Mouse (Mus musculus): Measurements from ENCODE around the gene Spint2. TPM values are rescaled to one million over a fixed set of nuclear protein-coding genes. Genes with fewer than 3 reads are reported as not detected.
A peak's percentile ranks its signal among the peaks of the same experiment; 100 is the strongest.
"Not testable (repeated sequence)": the region's sequence is repeated elsewhere in the genome, so short reads cannot be mapped to it uniquely, and the experiment has no call there.

Gene Spint2
- polyA plus RNA-seq, 1 experiment from 2014 or later = 23.8 TPM

- H3K9ac ChIP-seq (replicated peaks) = no peak overlapping the region; the same call in 1 of the 2 replicates
- no peak overlapping the region for H3K27ac ChIP-seq (replicated peaks)
- H3K9me3 ChIP-seq = no peaks in the 10 kb centered on the region
- H3K27me3 ChIP-seq = peaks cover 25% of the 10 kb centered on the region
- H3K4me3 ChIP-seq = peak overlapping the region; percentile 21; the same call in 1 of the 2 replicates
- peaks cover 14% of the 10 kb centered on the region for H3K4me1 ChIP-seq
- WGBS = 27% methylated on average over 16 of the region's 16 CpGs
- peaks cover 26% of the 10 kb centered on the region for H3K36me3 ChIP-seq
- 0 out of 2 replicates have a peak, but pooled peaks have one; percentile 54 for ATAC-seq (ENCODE audit: low FRiP score, low read depth)
- H3K4me2 ChIP-seq (replicated peaks) = peak overlapping the region; percentile 44
Observed at GRCm38 (mm10) chr7:29247314-29247700, 34.4 kb downstream of the Spint2 start.

- H3K27me3 ChIP-seq = peaks cover 25% of the 10 kb centered on the region
- peaks cover 14% of the 10 kb centered on the region for H3K4me1 ChIP-seq
- no peak for ATAC-seq (ENCODE audit: low FRiP score, low read depth)
- H3K9me3 ChIP-seq = no peaks in the 10 kb centered on the region
- H3K36me3 ChIP-seq = peaks cover 26% of the 10 kb centered on the region
- no peak overlapping the region for H3K4me2 ChIP-seq (replicated peaks)
- H3K27ac ChIP-seq (replicated peaks) = no peak overlapping the region
- WGBS = 87% methylated on average over 21 of the region's 21 CpGs
- H3K4me3 ChIP-seq = no peak overlapping the region
- H3K9ac ChIP-seq (replicated peaks) = no peak overlapping the region; the same call in 1 of the 2 replicates
Observed at GRCm38 (mm10) chr7:29246619-29247313, 34.9 kb downstream of the Spint2 start.

- H3K9ac ChIP-seq (replicated peaks) = no peak overlapping the region
- H3K4me1 ChIP-seq = peaks cover 14% of the 10 kb centered on the region
- WGBS = 89% methylated on average over 5 of the region's 5 CpGs
- peaks cover 25% of the 10 kb centered on the region for H3K27me3 ChIP-seq
- H3K36me3 ChIP-seq = peaks cover 26% of the 10 kb centered on the region
- no peak overlapping the region for H3K4me3 ChIP-seq
- H3K4me2 ChIP-seq (replicated peaks) = no peak overlapping the region
- no peaks in the 10 kb centered on the region for H3K9me3 ChIP-seq
- ATAC-seq (ENCODE audit: low FRiP score, low read depth) = no peak
- H3K27ac ChIP-seq (replicated peaks) = no peak overlapping the region
Observed at GRCm38 (mm10) chr7:29246015-29246414, 35.7 kb downstream of the Spint2 start.

GRCm38 (mm10) chr7:29244732-29245416 lies 36.8 kb downstream of the Spint2 start:
- Histone ChIP-seq H3K4me2 (replicated peaks) (no peak overlapping the region), H3K27ac (replicated peaks) (no peak overlapping the region), H3K36me3 (peaks cover 26% of the 10 kb centered on the region), H3K9me3 (no peaks in the 10 kb centered on the region), H3K27me3 (peaks cover 25% of the 10 kb centered on the region), H3K4me3 (no peak overlapping the region), H3K9ac (replicated peaks) (no peak overlapping the region), H3K4me1 (peaks cover 14% of the 10 kb centered on the region)
- WGBS = 81% methylated on average over 7 of the region's 7 CpGs
- no peak for ATAC-seq (ENCODE audit: low FRiP score, low read depth)

GRCm38 (mm10) chr7:29238019-29238967 lies 43.4 kb downstream of the Spint2 start, which contains the start of gene Yif1b:
Yif1b (plus strand) TSS chr7:29238329.
- Histone ChIP-seq H3K9ac (replicated peaks) (peak within 1 kb of the TSS; percentile 75), H3K27me3 (peaks cover 13% of the 10 kb centered on the region), H3K9me3 (no peaks in the 10 kb centered on the region), H3K4me2 (replicated peaks) (peak within 1 kb of the TSS; percentile 74), H3K27ac (replicated peaks) (peak within 1 kb of the TSS; percentile 74), H3K36me3 (no peaks in the 10 kb centered on the region), H3K4me3 (peak within 1 kb of the TSS; percentile 66), H3K4me1 (peaks cover 13% of the 10 kb centered on the region)
- 1% methylated on average over 60 of the region's 60 CpGs for WGBS
- peak; percentile 98 for ATAC-seq (ENCODE audit: low FRiP score, low read depth)

GRCm38 (mm10) chr7:29237596-29237995 lies 44.1 kb downstream of the Spint2 start:
- peak; percentile 16; the same call in 1 of the 2 replicates for ATAC-seq (ENCODE audit: low FRiP score, low read depth)
- Histone ChIP-seq H3K4me2 (replicated peaks) (peak overlapping the region; percentile 74), H3K4me1 (peaks cover 13% of the 10 kb centered on the region), H3K27me3 (peaks cover 20% of the 10 kb centered on the region), H3K4me3 (peak overlapping the region; percentile 66), H3K27ac (replicated peaks) (peak overlapping the region; percentile 74), H3K9ac (replicated peaks) (peak overlapping the region; percentile 43; the same call in 1 of the 2 replicates)
- WGBS = 32% methylated on average over 6 of the region's 6 CpGs
- not testable (repeated sequence) for H3K9me3 ChIP-seq, H3K36me3 ChIP-seq

GRCm38 (mm10) chr7:29236593-29236992 lies 45.1 kb downstream of the Spint2 start:
- Histone ChIP-seq H3K27me3 (peaks cover 30% of the 10 kb centered on the region), H3K36me3 (no peaks in the 10 kb centered on the region), H3K27ac (replicated peaks) (no peak overlapping the region), H3K9ac (replicated peaks) (no peak overlapping the region), H3K4me2 (replicated peaks) (no peak overlapping the region), H3K9me3 (no peaks in the 10 kb centered on the region), H3K4me1 (peaks cover 19% of the 10 kb centered on the region), H3K4me3 (no peak overlapping the region)
- no peak for ATAC-seq (ENCODE audit: low FRiP score, low read depth)
- 88% methylated on average over 4 of the region's 4 CpGs for WGBS

- H3K9ac ChIP-seq (replicated peaks) = no peak overlapping the region
- H3K27me3 ChIP-seq = peaks cover 49% of the 10 kb centered on the region
- no peaks in the 10 kb centered on the region for H3K9me3 ChIP-seq
- H3K4me3 ChIP-seq = no peak overlapping the region
- ATAC-seq (ENCODE audit: low FRiP score, low read depth) = no peak
- no peaks in the 10 kb centered on the region for H3K36me3 ChIP-seq
- no peak overlapping the region for H3K4me2 ChIP-seq (replicated peaks)
- no peak overlapping the region for H3K27ac ChIP-seq (replicated peaks)
- peaks cover 19% of the 10 kb centered on the region for H3K4me1 ChIP-seq
- 74% methylated on average over 5 of the region's 5 CpGs for WGBS
Observed at GRCm38 (mm10) chr7:29234661-29235060, 47.1 kb downstream of the Spint2 start.

GRCm38 (mm10) chr7:29233745-29234144 lies 48.0 kb downstream of the Spint2 start:
- peaks cover 58% of the 10 kb centered on the region for H3K27me3 ChIP-seq
- no peak overlapping the region for H3K4me2 ChIP-seq (replicated peaks)
- H3K9me3 ChIP-seq = no peaks in the 10 kb centered on the region
- WGBS = 80% methylated on average over 6 of the region's 6 CpGs
- no peak overlapping the region for H3K9ac ChIP-seq (replicated peaks)
- peaks cover 10% of the 10 kb centered on the region for H3K4me1 ChIP-seq
- no peak overlapping the region for H3K27ac ChIP-seq (replicated peaks)
- H3K36me3 ChIP-seq = no peaks in the 10 kb centered on the region
- no peak for ATAC-seq (ENCODE audit: low FRiP score, low read depth)
- no peak overlapping the region for H3K4me3 ChIP-seq

- H3K27me3 ChIP-seq = peaks cover 58% of the 10 kb centered on the region
- H3K36me3 ChIP-seq = no peaks in the 10 kb centered on the region
- peak within 1 kb of the TSS; percentile 52; the same call in 1 of the 2 replicates for H3K9ac ChIP-seq (replicated peaks)
- peak within 1 kb of the TSS; percentile 65 for H3K4me2 ChIP-seq (replicated peaks)
- H3K9me3 ChIP-seq = no peaks in the 10 kb centered on the region
- ATAC-seq (ENCODE audit: low FRiP score, low read depth) = no peak
- peak within 1 kb of the TSS; percentile 41 for H3K4me3 ChIP-seq
- peaks cover 7% of the 10 kb centered on the region for H3K4me1 ChIP-seq
- 2% methylated on average over 62 of the region's 62 CpGs for WGBS
- no peak within 1 kb of the TSS for H3K27ac ChIP-seq (replicated peaks)
Observed at GRCm38 (mm10) chr7:29232247-29233013, 49.3 kb downstream of the Spint2 start, which contains the start of gene Kcnk6. Kcnk6 (minus strand) TSS chr7:29232515.

- peaks cover 58% of the 10 kb centered on the region for H3K27me3 ChIP-seq
- H3K4me3 ChIP-seq = no peak overlapping the region; the same call in 1 of the 2 replicates
- no peak overlapping the region for H3K4me2 ChIP-seq (replicated peaks)
- no peaks in the 10 kb centered on the region for H3K36me3 ChIP-seq
- H3K9ac ChIP-seq (replicated peaks) = no peak overlapping the region
- ATAC-seq (ENCODE audit: low FRiP score, low read depth) = no peak
- H3K4me1 ChIP-seq = peaks cover 7% of the 10 kb centered on the region
- H3K27ac ChIP-seq (replicated peaks) = no peak overlapping the region
- WGBS = 61% methylated on average over 3 of the region's 3 CpGs
- H3K9me3 ChIP-seq = no peaks in the 10 kb centered on the region
Observed at GRCm38 (mm10) chr7:29231517-29231916, 50.2 kb downstream of the Spint2 start.
